Mouse (Mus musculus): ENCODE results near the gene Cdkn1c. TPM values are rescaled to one million over a fixed set of nuclear protein-coding genes. Genes with fewer than 3 reads are reported as not detected.

The Cdkn1c gene
- polyA plus RNA-seq, 1 experiment from 2014 or later: 434 TPM

- 19% methylated on average over 8 of the region's 8 CpGs for WGBS (ENCODE audit: insufficient replicate concordance)
- ATAC-seq: no peak
- H3K9me3 ChIP-seq (replicated peaks): no peaks in the 10 kb centered on the region
- H3K4me1 ChIP-seq: peaks cover 15% of the 10 kb centered on the region
- no peak overlapping the region for H3K27ac ChIP-seq
- H3K4me2 ChIP-seq: no peak overlapping the region
- H3K27me3 ChIP-seq (replicated peaks): peaks cover 56% of the 10 kb centered on the region
- H3K4me3 ChIP-seq: no peak overlapping the region
- no peak overlapping the region for H3K9ac ChIP-seq
- no peaks in the 10 kb centered on the region for H3K36me3 ChIP-seq
Measured at GRCm38 (mm10) chr7:143495104-143495961, 34.5 kb upstream of the Cdkn1c start.

DNA sequence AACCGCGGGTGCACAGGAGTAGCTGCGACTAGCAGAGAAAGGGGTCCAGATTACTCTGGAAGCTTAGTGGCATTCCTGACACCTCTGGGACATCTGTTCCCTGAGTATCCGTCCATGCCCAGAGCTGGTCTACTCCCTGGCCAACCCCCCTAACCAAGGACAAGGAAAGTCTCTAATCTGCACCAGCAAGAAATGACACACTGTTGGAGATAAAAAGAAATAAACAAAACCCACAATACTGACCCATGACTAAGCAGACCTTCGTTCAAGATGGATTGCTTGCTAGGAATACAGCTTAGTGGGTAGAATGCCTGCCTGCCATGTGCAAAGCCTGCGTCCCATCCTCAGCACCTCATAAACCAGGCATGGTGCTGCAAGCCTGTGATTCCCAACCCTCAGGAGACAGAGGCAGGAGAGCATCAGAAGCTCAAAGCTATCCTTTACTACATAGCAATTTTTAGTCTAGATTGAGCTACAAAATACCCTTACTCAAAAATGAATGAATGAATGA is 32.8 kb upstream of the Cdkn1c start:
- H3K4me3 ChIP-seq: no peak overlapping the region
- H3K27me3 ChIP-seq (replicated peaks): peaks cover 53% of the 10 kb centered on the region
- ATAC-seq: no peak
- WGBS (ENCODE audit: insufficient replicate concordance): 59% methylated on average over 6 of the region's 6 CpGs
- peaks cover 15% of the 10 kb centered on the region for H3K4me1 ChIP-seq
- H3K9me3 ChIP-seq (replicated peaks): no peaks in the 10 kb centered on the region
- no peak overlapping the region for H3K27ac ChIP-seq
- H3K36me3 ChIP-seq: no peaks in the 10 kb centered on the region
- H3K9ac ChIP-seq: no peak overlapping the region
- no peak overlapping the region for H3K4me2 ChIP-seq

GRCm38 (mm10) chr7:143489735-143490134 is 28.9 kb upstream of the Cdkn1c start:
- Histone ChIP-seq H3K36me3 (no peaks in the 10 kb centered on the region), H3K4me1 (no peaks in the 10 kb centered on the region), H3K4me3 (no peak overlapping the region), H3K27ac (no peak overlapping the region), H3K9ac (no peak overlapping the region), H3K9me3 (replicated peaks) (no peaks in the 10 kb centered on the region), H3K27me3 (replicated peaks) (peaks cover 51% of the 10 kb centered on the region), H3K4me2 (no peak overlapping the region)
- WGBS (ENCODE audit: insufficient replicate concordance): 59% methylated on average over 6 of the region's 6 CpGs
- ATAC-seq: peak; percentile 56

GRCm38 (mm10) chr7:143482541-143482940 is 21.7 kb upstream of the Cdkn1c start:
- Histone ChIP-seq H3K9me3 (replicated peaks) (no peaks in the 10 kb centered on the region), H3K27ac (no peak overlapping the region), H3K4me1 (no peaks in the 10 kb centered on the region), H3K9ac (no peak overlapping the region), H3K36me3 (no peaks in the 10 kb centered on the region), H3K27me3 (replicated peaks) (peaks cover 52% of the 10 kb centered on the region), H3K4me2 (no peak overlapping the region), H3K4me3 (no peak overlapping the region)
- peak; percentile 25; the same call in 1 of the 2 replicates for ATAC-seq
- 21% methylated on average over 6 of the region's 6 CpGs for WGBS (ENCODE audit: insufficient replicate concordance)

- H3K4me3 ChIP-seq: no peak overlapping the region
- H3K36me3 ChIP-seq: no peaks in the 10 kb centered on the region
- H3K9ac ChIP-seq: no peak overlapping the region
- WGBS (ENCODE audit: insufficient replicate concordance): 27% methylated on average over 5 of the region's 5 CpGs
- no peak overlapping the region for H3K27ac ChIP-seq
- H3K4me2 ChIP-seq: no peak overlapping the region
- H3K9me3 ChIP-seq (replicated peaks): no peaks in the 10 kb centered on the region
- peaks cover 52% of the 10 kb centered on the region for H3K27me3 ChIP-seq (replicated peaks)
- H3K4me1 ChIP-seq: no peaks in the 10 kb centered on the region
- ATAC-seq: no peak
Measured at GRCm38 (mm10) chr7:143481806-143482387, 21.0 kb upstream of the Cdkn1c start.

DNA sequence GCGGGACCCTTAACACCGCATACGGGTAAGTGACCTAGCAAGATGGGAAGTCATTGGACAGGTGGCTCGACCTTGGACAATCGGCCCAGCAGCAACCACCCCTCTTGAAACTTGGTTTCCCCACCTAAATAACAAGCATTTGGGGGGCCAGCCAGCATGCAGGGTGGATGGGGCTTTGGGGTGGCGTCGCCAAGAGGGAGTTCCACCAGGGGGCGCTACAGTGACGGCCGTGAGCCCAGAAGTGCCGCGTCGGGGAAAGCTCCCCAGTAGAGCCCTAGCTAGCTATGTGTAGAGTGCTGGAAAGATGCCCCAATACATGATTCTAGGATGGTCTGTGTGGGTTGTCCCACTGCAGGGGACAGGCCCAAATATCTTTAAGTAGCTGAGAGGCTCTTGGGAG is 19.6 kb upstream of the Cdkn1c start:
- H3K27me3 ChIP-seq (replicated peaks): peaks cover 45% of the 10 kb centered on the region
- no peaks in the 10 kb centered on the region for H3K9me3 ChIP-seq (replicated peaks)
- H3K4me2 ChIP-seq: no peak overlapping the region
- H3K4me3 ChIP-seq: no peak overlapping the region
- WGBS (ENCODE audit: insufficient replicate concordance): 19% methylated on average over 13 of the region's 13 CpGs
- 0 out of 2 replicates have a peak, but pooled peaks have one; percentile 9 for ATAC-seq
- no peak overlapping the region for H3K9ac ChIP-seq
- 0 out of 2 replicates have a peak, but pooled peaks cover 8% of the 10 kb centered on the region for H3K4me1 ChIP-seq
- no peaks in the 10 kb centered on the region for H3K36me3 ChIP-seq
- H3K27ac ChIP-seq: no peak overlapping the region

DNA sequence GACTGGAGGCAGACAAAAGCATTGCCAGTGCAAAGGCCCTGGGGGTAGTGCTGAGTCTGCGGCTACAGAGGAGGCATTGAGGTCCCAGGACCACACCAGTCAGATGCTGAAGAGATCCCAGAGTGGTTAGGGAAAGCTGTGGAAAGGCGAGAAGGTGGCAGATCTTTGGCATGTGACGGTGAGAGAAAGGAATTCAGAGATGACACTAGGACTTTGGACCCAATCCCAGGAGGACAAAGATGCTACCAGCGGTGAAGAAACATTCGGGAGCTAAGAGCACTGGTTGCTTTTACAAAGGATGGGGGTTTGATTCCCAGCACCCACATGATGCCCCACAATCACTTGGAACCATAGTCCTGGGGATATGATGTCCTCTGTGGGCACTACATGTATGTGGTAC is 16.9 kb upstream of the Cdkn1c start:
- ATAC-seq: no peak
- Histone ChIP-seq H3K4me2 (no peak overlapping the region), H3K27me3 (replicated peaks) (peaks cover 32% of the 10 kb centered on the region), H3K9me3 (replicated peaks) (no peaks in the 10 kb centered on the region), H3K4me1 (peaks cover 20% of the 10 kb centered on the region), H3K36me3 (no peaks in the 10 kb centered on the region), H3K4me3 (no peak overlapping the region), H3K9ac (no peak overlapping the region), H3K27ac (no peak overlapping the region)
- 75% methylated on average over 5 of the region's 5 CpGs for WGBS (ENCODE audit: insufficient replicate concordance)

DNA sequence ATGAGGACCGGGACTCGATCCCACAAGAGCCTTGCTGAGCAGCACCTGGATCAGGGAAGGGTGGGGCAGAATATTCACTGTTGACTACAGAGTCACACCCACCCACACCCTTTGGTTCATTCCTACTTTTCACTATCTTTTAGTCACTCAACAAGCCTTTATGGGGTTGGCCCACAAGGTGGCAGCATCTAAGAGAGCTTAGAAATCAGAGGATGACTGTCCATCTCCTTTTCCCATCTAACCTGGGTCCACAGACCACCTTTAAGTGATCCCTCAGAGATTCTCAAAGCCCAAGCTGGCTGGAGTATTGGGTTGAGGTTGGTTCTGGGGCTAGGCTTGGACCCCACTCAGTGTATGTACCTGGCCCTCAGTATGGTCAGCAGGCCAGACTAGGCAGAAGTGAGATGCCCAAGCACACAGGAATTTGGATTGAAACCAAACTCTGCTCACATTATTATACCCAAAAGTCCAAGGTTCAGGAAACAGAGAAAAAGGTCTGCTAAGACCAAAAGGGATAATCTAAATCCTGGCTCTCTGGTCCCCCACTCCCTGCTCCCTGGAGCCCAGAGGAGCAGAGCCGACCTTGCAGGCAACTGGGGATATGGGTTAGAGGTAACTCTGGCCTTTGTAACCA is 16.0 kb upstream of the Cdkn1c start:
- Histone ChIP-seq H3K4me2 (no peak overlapping the region), H3K4me3 (no peak overlapping the region), H3K9me3 (replicated peaks) (no peaks in the 10 kb centered on the region), H3K9ac (no peak overlapping the region), H3K27ac (no peak overlapping the region), H3K27me3 (replicated peaks) (peaks cover 26% of the 10 kb centered on the region), H3K4me1 (peaks cover 20% of the 10 kb centered on the region), H3K36me3 (no peaks in the 10 kb centered on the region)
- 66% methylated on average over 3 of the region's 3 CpGs for WGBS (ENCODE audit: insufficient replicate concordance)
- no peak for ATAC-seq

GRCm38 (mm10) chr7:143475876-143476275 is 15.0 kb upstream of the Cdkn1c start:
- no peaks in the 10 kb centered on the region for H3K36me3 ChIP-seq
- peak; percentile 27; the same call in 1 of the 2 replicates for ATAC-seq
- H3K4me3 ChIP-seq: no peak overlapping the region
- no peak overlapping the region for H3K4me2 ChIP-seq
- no peak overlapping the region for H3K27ac ChIP-seq
- peaks cover 17% of the 10 kb centered on the region for H3K27me3 ChIP-seq (replicated peaks)
- H3K9me3 ChIP-seq (replicated peaks): no peaks in the 10 kb centered on the region
- no peak overlapping the region for H3K9ac ChIP-seq
- 45% methylated on average over 11 of the region's 11 CpGs for WGBS (ENCODE audit: insufficient replicate concordance)
- H3K4me1 ChIP-seq: peaks cover 20% of the 10 kb centered on the region

- 17% methylated on average over 10 of the region's 10 CpGs for WGBS (ENCODE audit: insufficient replicate concordance)
- Histone ChIP-seq H3K27ac (no peak overlapping the region), H3K27me3 (replicated peaks) (peaks cover 10% of the 10 kb centered on the region; the same call in 1 of the 2 replicates), H3K9me3 (replicated peaks) (no peaks in the 10 kb centered on the region), H3K36me3 (no peaks in the 10 kb centered on the region), H3K9ac (no peak overlapping the region), H3K4me1 (peaks cover 20% of the 10 kb centered on the region), H3K4me3 (no peak overlapping the region), H3K4me2 (no peak overlapping the region)
- peak; percentile 30; the same call in 1 of the 2 replicates for ATAC-seq
Measured at GRCm38 (mm10) chr7:143474811-143475210, 14.0 kb upstream of the Cdkn1c start.

GRCm38 (mm10) chr7:143473347-143474101 is 12.7 kb upstream of the Cdkn1c start, which contains the start of gene Slc22a18:
Gene Slc22a18 (plus strand): TSS chr7:143473736.
- peak within 1 kb of the TSS; percentile 34 for H3K4me2 ChIP-seq
- H3K9me3 ChIP-seq (replicated peaks): no peaks in the 10 kb centered on the region
- peaks cover 11% of the 10 kb centered on the region; the same call in 1 of the 2 replicates for H3K27me3 ChIP-seq (replicated peaks)
- no peak within 1 kb of the TSS for H3K27ac ChIP-seq
- ATAC-seq: no peak
- no peaks in the 10 kb centered on the region for H3K36me3 ChIP-seq
- H3K9ac ChIP-seq: peak within 1 kb of the TSS; percentile 14; the same call in 1 of the 2 replicates
- H3K4me3 ChIP-seq: no peak within 1 kb of the TSS; the same call in 1 of the 2 replicates
- H3K4me1 ChIP-seq: peaks cover 25% of the 10 kb centered on the region
- WGBS (ENCODE audit: insufficient replicate concordance): 26% methylated on average over 4 of the region's 4 CpGs
